ENCODE assay signal across 16 mouse cellular contexts in genomic region chr4:80949720-80950119, GRCm38 (mm10). TPM values are rescaled to one million over a fixed set of nuclear protein-coding genes. Genes with fewer than 3 reads are reported as not detected.
DNase-seq lines count a peak whose midpoint lies in the region; ATAC-seq and TF ChIP-seq lines count a peak whose summit lies in the region.
"Had no signal": no experiment of that assay in that cellular context is flagged by ENCODE, and none has a peak within 500 bp of the region (broad histone marks: within the 10 kb centered on the region; RNA-seq: fewer than 3 reads in every experiment).

No protein-coding gene starts in this region.

- intact Hi-C loops in heart, postnatal 14 days (cut with DNase I): loop anchor here (5.0 kb wide), 1 partner anchor 77 kb away; no protein-coding TSS in a partner anchor

- no peaks in the 10 kb centered on the region for H3K27me3 ChIP-seq in intestine, postnatal 0 days (replicated peaks; ENCODE audit: control insufficient read depth, insufficient read depth, low read length)
- H3K27me3 ChIP-seq in liver, embryonic 16.5 days (ENCODE audit: control insufficient read depth, insufficient read depth, low read depth, low read length): no peaks in the 10 kb centered on the region
- H3K27me3 ChIP-seq: forebrain, embryonic 13.5 days; hindbrain, embryonic 15.5 days; limb, embryonic 15.5 days had no signal

- H3K36me3 ChIP-seq in intestine, postnatal 0 days (ENCODE audit: control insufficient read depth, insufficient read depth): peaks cover 11% of the 10 kb centered on the region; the same call in 1 of the 2 replicates
- no peaks in the 10 kb centered on the region for H3K36me3 ChIP-seq in liver, embryonic 16.5 days (ENCODE audit: control insufficient read depth, insufficient read depth)
- H3K36me3 ChIP-seq: limb, embryonic 15.5 days had no signal

- DNase-seq in lung, postnatal 36 days: peak; percentile 25
- no peak for DNase-seq in lung, postnatal 14 days
- peak; percentile 73 for DNase-seq in yolk sac, embryonic 10.5 days (ENCODE audit: low spot score)
- no peak for DNase-seq in heart, postnatal 14 days
- DNase-seq in cerebellum, postnatal 10 days: no peak
- DNase-seq: cerebellum, adult 2 months; kidney, adult 8-10 months; kidney, postnatal 25 days; thymus, postnatal 4 days had no signal

- 35% methylated on average over 2 of the region's 2 CpGs for WGBS in intestine, postnatal 0 days
- WGBS in liver, embryonic 16.5 days (ENCODE audit: insufficient replicate concordance): 48% methylated on average over 2 of the region's 2 CpGs

- peak overlapping the region; percentile 83 for H3K27ac ChIP-seq in intestine, postnatal 0 days (ENCODE audit: low read depth, low read length)
- peak overlapping the region; percentile 74 for H3K27ac ChIP-seq in liver, embryonic 16.5 days (ENCODE audit: low read length)
- H3K27ac ChIP-seq: forebrain, embryonic 13.5 days; hindbrain, embryonic 15.5 days; limb, embryonic 15.5 days had no signal

- H3K4me2 ChIP-seq in intestine, postnatal 0 days (replicated peaks; ENCODE audit: low read depth): peak overlapping the region; percentile 54
- H3K4me2 ChIP-seq in liver, embryonic 16.5 days (ENCODE audit: low read depth, low read length): no peak overlapping the region
- H3K4me2 ChIP-seq: forebrain, embryonic 13.5 days; heart, embryonic 11.5 days; hindbrain, embryonic 15.5 days; limb, embryonic 15.5 days had no signal

- H3K4me1 ChIP-seq in intestine, postnatal 0 days (replicated peaks; ENCODE audit: control insufficient read depth, insufficient read depth, low read length): no peaks in the 10 kb centered on the region
- no peaks in the 10 kb centered on the region for H3K4me1 ChIP-seq in liver, embryonic 16.5 days (ENCODE audit: control insufficient read depth, low read depth, low read length)
- H3K4me1 ChIP-seq: forebrain, embryonic 13.5 days; hindbrain, embryonic 15.5 days; limb, embryonic 15.5 days had no signal

- ATAC-seq in intestine, postnatal 0 days: peak; percentile 98
- peak; percentile 96 for ATAC-seq in liver, embryonic 16.5 days (ENCODE audit: low read depth)
- ATAC-seq: forebrain, embryonic 13.5 days had no signal

- H3K9me3 ChIP-seq in intestine, postnatal 0 days (ENCODE audit: control insufficient read depth): no peaks in the 10 kb centered on the region
- no peaks in the 10 kb centered on the region for H3K9me3 ChIP-seq in liver, embryonic 16.5 days (replicated peaks; ENCODE audit: control insufficient read depth, low read length)
- H3K9me3 ChIP-seq: forebrain, embryonic 13.5 days; hindbrain, embryonic 15.5 days; limb, embryonic 15.5 days had no signal

- H3K4me3 ChIP-seq in intestine, postnatal 0 days (ENCODE audit: low read depth, low read length): no peak overlapping the region
- H3K4me3 ChIP-seq in liver, embryonic 16.5 days (ENCODE audit: low read depth, low read length): no peak overlapping the region
- H3K4me3 ChIP-seq: forebrain, embryonic 13.5 days; hindbrain, embryonic 15.5 days; limb, embryonic 15.5 days had no signal

- no peak overlapping the region for H3K9ac ChIP-seq in intestine, postnatal 0 days (ENCODE audit: low read depth, low read length)
- H3K9ac ChIP-seq in liver, embryonic 16.5 days (ENCODE audit: low read depth, low read length): no peak overlapping the region
- H3K9ac ChIP-seq: forebrain, embryonic 13.5 days; hindbrain, embryonic 15.5 days; limb, embryonic 15.5 days had no signal

- TF ChIP-seq CTCF in intestine, postnatal 0 days (IDR thresholded peaks at IDR 0.05; ENCODE audit: low read depth): no peak

RNA-seq across cellular contexts. Expression of gene Lurap1l, which starts 39.3 kb away (rescaled TPM):
- polyA plus RNA-seq in intestine, postnatal 0 days (2015; fragmentation: Nextera tagmentation; extraction: Ambion mirVana): 21.9 and 23.1 TPM in 2 replicates
- 4.7 and 5.7 TPM in 2 replicates for polyA plus RNA-seq in liver, embryonic 16.5 days (2015; fragmentation: Nextera tagmentation; extraction: Ambion mirVana)
- 1 to 10 TPM; 2.9 to 3.2 TPM for total RNA-seq in heart, postnatal 14 days (2021)
- total RNA-seq: megakaryocyte-erythroid progenitor cell, adult 5-6 weeks had no signal

Comparison
In these comparisons a context has a peak if more than half of its experiments do, and no peak if none do; other contexts are left out.
1. DNase-seq: peak in lung, postnatal 36 days (single experiment) and yolk sac, embryonic 10.5 days (single experiment); none in lung, postnatal 14 days (single experiment), heart, postnatal 14 days (0 of 2) and cerebellum, postnatal 10 days (0 of 2).